Mouse (Mus musculus) liver, embryonic 14.5 days (tissue): ENCODE data around the gene Gltpd2. TPM values are rescaled to one million over a fixed set of nuclear protein-coding genes. Genes with fewer than 3 reads are reported as not detected.

Experiments
- ATAC-seq: fragments of 200-750 bp; cut with Nextera tagmentation; 2 replicates; pipeline ENCODE4 v1.8.0; 2017; ENCODE audit warnings: moderate number of reproducible peaks, mild to moderate bottlenecking, moderate library complexity; ENCODE audit not compliant: insufficient read depth
- DNase-seq, 3 experiments: peaks; one replicate each; pipeline ENCODE4 v3.0.0-alpha.2; 2012 to 2013; ENCODE audit warnings: low read depth in 3 of 3, low spot score in 3 of 3
- H3K27ac ChIP-seq: fragments of 300-500 bp; sonication (generic); 2 replicates; pipeline ENCODE4 v1.5.1; 2014; ENCODE audit warnings: moderate library complexity, mild to moderate bottlenecking, control low read depth, inconsistent platforms
- H3K27me3 ChIP-seq: fragments of 300-500 bp; sonication (generic); 2 replicates; pipeline ENCODE4 v1.6.1; 2014; ENCODE audit warnings: mild to moderate bottlenecking, low read length, moderate library complexity; ENCODE audit not compliant: control insufficient read depth, insufficient read depth
- H3K36me3 ChIP-seq: fragments of 300-500 bp; sonication (generic); replicated peaks from 2 replicates; pipeline ENCODE4 v1.6.1; 2014; ENCODE audit warnings: low read depth; ENCODE audit not compliant: control insufficient read depth, insufficient read depth
- H3K4me1 ChIP-seq, 2 experiments: fragments of 200-500 bp in 1 of 2; fragments of 300-500 bp in 1 of 2; sonication (generic) in 1 of 2; replicated peaks; 2 replicates each; pipeline ENCODE4 v1.6.1; 2012 to 2014; ENCODE audit warnings: antibody characterized with exemption in 1 of 2, inconsistent platforms in 1 of 2, low read length in 1 of 2; ENCODE audit not compliant: control insufficient read depth in 2 of 2, insufficient read depth in 2 of 2
- H3K4me2 ChIP-seq: fragments of 300-500 bp; sonication (generic); 2 replicates; pipeline ENCODE4 v1.6.1; 2014; ENCODE audit warnings: low read depth, mild to moderate bottlenecking, control low read depth, moderate library complexity
- H3K4me3 ChIP-seq, 2 experiments: fragments of 200-500 bp in 1 of 2; fragments of 300-500 bp in 1 of 2; sonication (generic) in 1 of 2; 2 replicates each; pipeline ENCODE4 v1.5.1; 2012 to 2014; ENCODE audit warnings: low read depth in 2 of 2, low read length in 2 of 2, mild to moderate bottlenecking in 2 of 2, control low read depth in 1 of 2, inconsistent platforms in 1 of 2, moderate library complexity in 1 of 2; ENCODE audit not compliant: insufficient read depth in 1 of 2
- H3K9ac ChIP-seq: fragments of 300-500 bp; sonication (generic); replicated peaks from 2 replicates; pipeline ENCODE4 v1.6.1; 2014; ENCODE audit warnings: mild to moderate bottlenecking, control low read depth, moderate library complexity
- H3K9me3 ChIP-seq: fragments of 300-500 bp; sonication (generic); 2 replicates; pipeline ENCODE4 v1.6.1; 2016; ENCODE audit warnings: low read length, mixed read lengths; ENCODE audit not compliant: control insufficient read depth
- CTCF ChIP-seq: IDR thresholded peaks from 2 replicates; pipeline ENCODE4 v1.5.1; 2016; ENCODE audit warnings: antibody characterized with exemption, low read depth, control low read depth
- EP300 ChIP-seq: IDR thresholded peaks from 2 replicates; pipeline ENCODE4 v1.6.1; 2016; ENCODE audit warnings: antibody characterized with exemption, low read depth
- WGBS: fragments of 180-500 bp; shearing (Covaris S2); extraction: QIAGEN DNeasy Blood & Tissue Kit; methylation state at CpG from one replicate; pipeline ENCODE4 v1.1.7; 2014; ENCODE audit not compliant: insufficient replicate concordance; 5-methylcytosine and 5-hydroxymethylcytosine counted together
- polyA plus RNA-seq, 2 experiments: library from polyadenylated mRNA; depleted of rRNA in 1 of 2; stranded (reverse) in 1 of 2; unstranded in 1 of 2; fragments of >200 nt; fragmentation: Nextera tagmentation in 1 of 2; extraction: Ambion mirVana in 1 of 2; gene quantifications; 2 replicates each; pipeline versions ENCODE4 v1.2.1 to v1.2.3; 2012 to 2014

The Gltpd2 gene
- polyA plus RNA-seq, 2 experiments = 11.2 to 18.4 TPM

DNA sequence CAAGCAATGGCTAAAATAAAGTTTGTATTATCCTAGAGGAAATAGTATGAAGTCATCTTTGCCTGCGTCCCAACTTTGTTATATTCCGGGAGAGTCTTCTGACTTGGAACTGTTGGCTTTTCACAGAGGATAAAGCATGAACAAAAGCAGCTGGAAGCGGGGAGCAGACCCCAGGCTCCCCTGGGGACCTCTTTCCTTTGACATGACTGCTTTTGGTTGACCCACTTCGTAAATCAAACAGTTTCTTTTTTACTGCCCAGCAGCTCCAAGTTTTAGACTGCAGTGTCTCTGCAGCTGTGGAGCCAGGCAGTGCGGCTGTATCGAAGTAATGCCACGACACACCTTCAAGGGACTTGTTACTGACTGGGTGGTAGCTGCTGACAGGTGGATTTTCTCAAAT is 47.6 kb downstream of the Gltpd2 start:
- H3K36me3 ChIP-seq = no peaks in the 10 kb centered on the region
- no peak for ATAC-seq
- 81% methylated on average over 7 of the region's 7 CpGs for WGBS
- H3K27ac ChIP-seq = no peak overlapping the region
- no peaks in the 10 kb centered on the region for H3K27me3 ChIP-seq
- no peaks in the 10 kb centered on the region for H3K9me3 ChIP-seq
- H3K4me1 ChIP-seq = peaks cover 21 to 43% of the 10 kb centered on the region in 2 experiments
- no peak overlapping the region for H3K9ac ChIP-seq
- no peak for DNase-seq
- no peak for TF ChIP-seq EP300
- no peak for TF ChIP-seq CTCF
- H3K4me2 ChIP-seq = no peak overlapping the region
- no peak overlapping the region for H3K4me3 ChIP-seq

Other genes starting within 250 kb of the Gltpd2 start
- 0.05 and 0.06 TPM in 2 replicates for gene Alox12e, start 196.6 kb upstream of the Gltpd2 start, polyA plus RNA-seq (2012; rRNA removed)
- gene Alox12e, start 196.6 kb upstream of the Gltpd2 start, polyA plus RNA-seq (2014; fragmentation: Nextera tagmentation; extraction: Ambion mirVana) = 0.10 TPM in 1 of 2 replicates, not detected in the other
- 0.78 and 1.3 TPM in 2 replicates for gene Alox15, start 167.2 kb upstream of the Gltpd2 start, polyA plus RNA-seq (2012; rRNA removed)
- gene Alox15, start 167.2 kb upstream of the Gltpd2 start, polyA plus RNA-seq (2014; fragmentation: Nextera tagmentation; extraction: Ambion mirVana) = 0.66 and 0.91 TPM in 2 replicates
- 9.6 and 9.8 TPM in 2 replicates for gene Pelp1, start 109.2 kb upstream of the Gltpd2 start, polyA plus RNA-seq (2012; rRNA removed)
- 12.1 and 13.8 TPM in 2 replicates for gene Pelp1, start 109.2 kb upstream of the Gltpd2 start, polyA plus RNA-seq (2014; fragmentation: Nextera tagmentation; extraction: Ambion mirVana)
- gene Arrb2, start 86.6 kb upstream of the Gltpd2 start, polyA plus RNA-seq (2012; rRNA removed) = 17.8 and 19.4 TPM in 2 replicates
- gene Arrb2, start 86.6 kb upstream of the Gltpd2 start, polyA plus RNA-seq (2014; fragmentation: Nextera tagmentation; extraction: Ambion mirVana) = 9.8 and 11.0 TPM in 2 replicates
- 11.9 and 12.8 TPM in 2 replicates for gene Med11, start 67.3 kb upstream of the Gltpd2 start, polyA plus RNA-seq (2012; rRNA removed)
- gene Med11, start 67.3 kb upstream of the Gltpd2 start, polyA plus RNA-seq (2014; fragmentation: Nextera tagmentation; extraction: Ambion mirVana) = 17.0 and 20.0 TPM in 2 replicates
- 0.28 and 0.31 TPM in 2 replicates for gene Zmynd15, start 59.8 kb upstream of the Gltpd2 start, polyA plus RNA-seq (2012; rRNA removed)
- 0.10 and 0.29 TPM in 2 replicates for gene Zmynd15, start 59.8 kb upstream of the Gltpd2 start, polyA plus RNA-seq (2014; fragmentation: Nextera tagmentation; extraction: Ambion mirVana)
- gene Cxcl16, start 59.2 kb upstream of the Gltpd2 start, polyA plus RNA-seq (2012; rRNA removed) = 0.94 and 1.1 TPM in 2 replicates
- gene Cxcl16, start 59.2 kb upstream of the Gltpd2 start, polyA plus RNA-seq (2014; fragmentation: Nextera tagmentation; extraction: Ambion mirVana) = 0.79 and 1.5 TPM in 2 replicates
- gene Tm4sf5, start 14.0 kb upstream of the Gltpd2 start, polyA plus RNA-seq (2012; rRNA removed) = 0.90 and 1.4 TPM in 2 replicates
- 2.1 and 2.4 TPM in 2 replicates for gene Tm4sf5, start 14.0 kb upstream of the Gltpd2 start, polyA plus RNA-seq (2014; fragmentation: Nextera tagmentation; extraction: Ambion mirVana)
- 0.23 TPM in 1 of 2 replicates, not detected in the other for gene Vmo1, start 4.6 kb upstream of the Gltpd2 start, polyA plus RNA-seq (2012; rRNA removed)
- gene Vmo1, start 4.6 kb upstream of the Gltpd2 start, polyA plus RNA-seq (2014; fragmentation: Nextera tagmentation; extraction: Ambion mirVana) = 0.21 and 0.51 TPM in 2 replicates
- 155 and 171 TPM in 2 replicates for gene Psmb6, start 6.2 kb downstream of the Gltpd2 start, polyA plus RNA-seq (2012; rRNA removed)
- 345 and 363 TPM in 2 replicates for gene Psmb6, start 6.2 kb downstream of the Gltpd2 start, polyA plus RNA-seq (2014; fragmentation: Nextera tagmentation; extraction: Ambion mirVana)
- not detected in 2 replicates for gene Gm40193, start 13.7 kb downstream of the Gltpd2 start, polyA plus RNA-seq (2012; rRNA removed)
- not detected in 2 replicates for gene Gm40193, start 13.7 kb downstream of the Gltpd2 start, polyA plus RNA-seq (2014; fragmentation: Nextera tagmentation; extraction: Ambion mirVana)
- 1.9 and 2.6 TPM in 2 replicates for gene Pld2, start 20.9 kb downstream of the Gltpd2 start, polyA plus RNA-seq (2012; rRNA removed)
- gene Pld2, start 20.9 kb downstream of the Gltpd2 start, polyA plus RNA-seq (2014; fragmentation: Nextera tagmentation; extraction: Ambion mirVana) = 1.3 and 1.5 TPM in 2 replicates
- gene Mink1, start 43.7 kb downstream of the Gltpd2 start, polyA plus RNA-seq (2012; rRNA removed) = 13.7 and 14.1 TPM in 2 replicates
- 3.7 and 5.0 TPM in 2 replicates for gene Mink1, start 43.7 kb downstream of the Gltpd2 start, polyA plus RNA-seq (2014; fragmentation: Nextera tagmentation; extraction: Ambion mirVana)
- not detected in 2 replicates for gene 4930544D05Rik, start 96.7 kb downstream of the Gltpd2 start, polyA plus RNA-seq (2012; rRNA removed)
- not detected in 2 replicates for gene 4930544D05Rik, start 96.7 kb downstream of the Gltpd2 start, polyA plus RNA-seq (2014; fragmentation: Nextera tagmentation; extraction: Ambion mirVana)
- not detected in 2 replicates for gene Chrne, start 100.0 kb downstream of the Gltpd2 start, polyA plus RNA-seq (2012; rRNA removed)
- not detected in 2 replicates for gene Chrne, start 100.0 kb downstream of the Gltpd2 start, polyA plus RNA-seq (2014; fragmentation: Nextera tagmentation; extraction: Ambion mirVana)
- gene Gp1ba, start 119.9 kb downstream of the Gltpd2 start, polyA plus RNA-seq (2012; rRNA removed) = 4.5 TPM in 2 replicates
- gene Gp1ba, start 119.9 kb downstream of the Gltpd2 start, polyA plus RNA-seq (2014; fragmentation: Nextera tagmentation; extraction: Ambion mirVana) = 7.6 and 9.1 TPM in 2 replicates
- gene Rnf167, start 128.0 kb downstream of the Gltpd2 start, polyA plus RNA-seq (2012; rRNA removed) = 47.7 and 48.4 TPM in 2 replicates
- 56.0 and 66.9 TPM in 2 replicates for gene Rnf167, start 128.0 kb downstream of the Gltpd2 start, polyA plus RNA-seq (2014; fragmentation: Nextera tagmentation; extraction: Ambion mirVana)
- 39.0 and 43.9 TPM in 2 replicates for gene Slc25a11, start 128.3 kb downstream of the Gltpd2 start, polyA plus RNA-seq (2012; rRNA removed)
- 60.8 and 67.8 TPM in 2 replicates for gene Slc25a11, start 128.3 kb downstream of the Gltpd2 start, polyA plus RNA-seq (2014; fragmentation: Nextera tagmentation; extraction: Ambion mirVana)
- gene Pfn1, start 135.4 kb downstream of the Gltpd2 start, polyA plus RNA-seq (2012; rRNA removed) = 421 and 438 TPM in 2 replicates
- 957 and 1,007 TPM in 2 replicates for gene Pfn1, start 135.4 kb downstream of the Gltpd2 start, polyA plus RNA-seq (2014; fragmentation: Nextera tagmentation; extraction: Ambion mirVana)
- 3.4 and 3.7 TPM in 2 replicates for gene Eno3, start 138.0 kb downstream of the Gltpd2 start, polyA plus RNA-seq (2012; rRNA removed)
- 3.6 and 3.9 TPM in 2 replicates for gene Eno3, start 138.0 kb downstream of the Gltpd2 start, polyA plus RNA-seq (2014; fragmentation: Nextera tagmentation; extraction: Ambion mirVana)
- 24.6 and 42.0 TPM in 2 replicates for gene Spag7, start 150.2 kb downstream of the Gltpd2 start, polyA plus RNA-seq (2012; rRNA removed)
- gene Spag7, start 150.2 kb downstream of the Gltpd2 start, polyA plus RNA-seq (2014; fragmentation: Nextera tagmentation; extraction: Ambion mirVana) = 27.4 and 29.6 TPM in 2 replicates
- gene Camta2, start 168.9 kb downstream of the Gltpd2 start, polyA plus RNA-seq (2012; rRNA removed) = 2.7 and 3.1 TPM in 2 replicates
- gene Camta2, start 168.9 kb downstream of the Gltpd2 start, polyA plus RNA-seq (2014; fragmentation: Nextera tagmentation; extraction: Ambion mirVana) = 2.1 and 2.5 TPM in 2 replicates
- gene Inca1, start 181.0 kb downstream of the Gltpd2 start, polyA plus RNA-seq (2012; rRNA removed) = 0.63 and 1.2 TPM in 2 replicates
- gene Inca1, start 181.0 kb downstream of the Gltpd2 start, polyA plus RNA-seq (2014; fragmentation: Nextera tagmentation; extraction: Ambion mirVana) = 0.71 and 1.4 TPM in 2 replicates
- 4.6 and 5.9 TPM in 2 replicates for gene Kif1c, start 181.4 kb downstream of the Gltpd2 start, polyA plus RNA-seq (2012; rRNA removed)
- gene Kif1c, start 181.4 kb downstream of the Gltpd2 start, polyA plus RNA-seq (2014; fragmentation: Nextera tagmentation; extraction: Ambion mirVana) = 2.2 and 2.9 TPM in 2 replicates
- 0.38 and 0.64 TPM in 2 replicates for gene Zfp3, start 245.0 kb downstream of the Gltpd2 start, polyA plus RNA-seq (2012; rRNA removed)
- gene Zfp3, start 245.0 kb downstream of the Gltpd2 start, polyA plus RNA-seq (2014; fragmentation: Nextera tagmentation; extraction: Ambion mirVana) = 0.85 and 1.1 TPM in 2 replicates